Mouse (Mus musculus) ES-E14 (cell line): ENCODE results near the gene Fli1. TPM values are rescaled to one million over a fixed set of nuclear protein-coding genes. Genes with fewer than 3 reads are reported as not detected.

Experiments used
- DNase-seq: peaks from one replicate; pipeline ENCODE4 v3.0.0-alpha.2; 2013; ENCODE audit warnings: low read depth, low spot score
- H3K27ac ChIP-seq: 2 replicates; pipeline ENCODE4 v1.5.1; 2012; ENCODE audit warnings: low read depth, mild to moderate bottlenecking, low read length, moderate library complexity, mixed read lengths; ENCODE audit not compliant: poor library complexity, insufficient read depth, severe bottlenecking
- H3K36me3 ChIP-seq: 2 replicates; pipeline ENCODE4 v1.6.1; 2012; ENCODE audit warnings: mild to moderate bottlenecking, low read length, moderate library complexity, mixed read lengths; ENCODE audit not compliant: control insufficient read depth, poor library complexity, insufficient read depth, severe bottlenecking
- H3K4me1 ChIP-seq, 2 experiments: fragments of 150-350 bp in 1 of 2; sonication (generic) in 1 of 2; 2 replicates each; pipeline ENCODE4 v1.6.1; 2012; ENCODE audit warnings: low read length in 2 of 2, mild to moderate bottlenecking in 1 of 2, mixed read lengths in 1 of 2; ENCODE audit not compliant: control insufficient read depth in 2 of 2, insufficient read depth in 2 of 2, poor library complexity in 1 of 2
- H3K4me3 ChIP-seq, 2 experiments: fragments of 150-350 bp in 1 of 2; sonication (generic) in 1 of 2; 2 replicates each; pipeline ENCODE4 v1.5.1; 2012; ENCODE audit warnings: low read length in 2 of 2, low read depth in 1 of 2, mild to moderate bottlenecking in 1 of 2, mixed read lengths in 1 of 2; ENCODE audit not compliant: insufficient read depth in 1 of 2, poor library complexity in 1 of 2, severe bottlenecking in 1 of 2
- H3K9ac ChIP-seq: 2 replicates; pipeline ENCODE4 v1.6.1; 2012; ENCODE audit warnings: low read depth, mild to moderate bottlenecking, low read length, mixed read lengths; ENCODE audit not compliant: poor library complexity, insufficient read depth, severe bottlenecking
- H3K9me3 ChIP-seq: fragments of 150-350 bp; sonication (generic); 2 replicates; pipeline ENCODE4 v1.6.1; 2012; ENCODE audit warnings: low read depth, mild to moderate bottlenecking, low read length; ENCODE audit not compliant: control insufficient read depth, insufficient read depth
- CHD2 ChIP-seq: IDR thresholded peaks from 2 replicates; pipeline ENCODE4 v1.6.1; 2014; ENCODE audit warnings: mild to moderate bottlenecking, low read depth, low read length, inconsistent platforms
- HCFC1 ChIP-seq: IDR thresholded peaks from 2 replicates; pipeline ENCODE4 v1.6.1; 2012; ENCODE audit warnings: low read length, inconsistent platforms, borderline replicate concordance; ENCODE audit not compliant: insufficient read depth
- MAFK ChIP-seq: IDR thresholded peaks from 2 replicates; pipeline ENCODE4 v1.6.1; 2014; ENCODE audit warnings: mild to moderate bottlenecking, low read depth, low read length, inconsistent platforms; ENCODE audit not compliant: insufficient read depth
- ZC3H11A ChIP-seq: IDR thresholded peaks from 2 replicates; pipeline ENCODE4 v1.6.1; 2012; ENCODE audit warnings: low read depth, mild to moderate bottlenecking, inconsistent platforms, low read length, borderline replicate concordance
- ZNF384 ChIP-seq: IDR thresholded peaks from 2 replicates; pipeline ENCODE4 v1.6.1; 2012; ENCODE audit warnings: low read depth, low read length, inconsistent platforms
- in situ Hi-C, 2 experiments: fragments of 600-800 bp; cut with MboI; formaldehyde crosslinking; loops; one replicate each; pipeline ENCODE4 v1.15.1; 2025; ENCODE audit warnings: low sequenced_read_pairs in 2 of 2, inconsistent platforms in 1 of 2; ENCODE audit not compliant: unreplicated experiment in 2 of 2
- total RNA-seq: library from RNA; depleted of rRNA; stranded (reverse); fragments of 300-350 nt; gene quantifications from 2 replicates; pipeline ENCODE4 v1.2.3, GENCODE M21; 2012

Fli1 gene
- total RNA-seq, 1 experiment, result 0.40 TPM

GRCm38 (mm10) chr9:32525787-32526186 lies 16.9 kb downstream of the Fli1 start:
- no peaks in the 10 kb centered on the region for H3K4me1 ChIP-seq
- no peak for DNase-seq
- no peak overlapping the region for H3K4me3 ChIP-seq
- in situ Hi-C loops, result loop anchor here (25.0 kb wide), 2 partner anchors 613 to 1962 kb away; partner anchors contain the start of genes Barx2 (in 1 of the 2) and Kirrel3 (in 1 of the 2)
- H3K9me3 ChIP-seq, result no peaks in the 10 kb centered on the region
- H3K9ac ChIP-seq, result no peak overlapping the region
- TF ChIP-seq MAFK, result no peak
- no peaks in the 10 kb centered on the region for H3K36me3 ChIP-seq
- H3K27ac ChIP-seq, result no peak overlapping the region

- Histone ChIP-seq H3K4me1 (peaks cover 0 to 2% of the 10 kb centered on the region in 2 experiments; a peak in 1 of 4 replicates), H3K9ac (no peak overlapping the region), H3K27ac (no peak overlapping the region), H3K4me3 (no peak overlapping the region), H3K9me3 (no peaks in the 10 kb centered on the region), H3K36me3 (no peaks in the 10 kb centered on the region)
- in situ Hi-C loops, result no loop called here
- TF ChIP-seq ZNF384, result no peak
- no peak for TF ChIP-seq HCFC1
- TF ChIP-seq MAFK, result no peak
- TF ChIP-seq ZC3H11A, result no peak
- TF ChIP-seq CHD2, result no peak
- DNase-seq, result no peak
Observed at GRCm38 (mm10) chr9:32522536-32523245, 20.0 kb downstream of the Fli1 start.

- Histone ChIP-seq H3K9ac (no peak overlapping the region), H3K4me1 (peaks cover 0 to 2% of the 10 kb centered on the region in 2 experiments; a peak in 1 of 4 replicates), H3K4me3 (no peak overlapping the region), H3K9me3 (no peaks in the 10 kb centered on the region), H3K27ac (no peak overlapping the region), H3K36me3 (no peaks in the 10 kb centered on the region)
- no peak for DNase-seq
- in situ Hi-C loops, result no loop called here
- TF ChIP-seq CHD2, result no peak
- no peak for TF ChIP-seq ZC3H11A
- no peak for TF ChIP-seq ZNF384
- no peak for TF ChIP-seq HCFC1
- no peak for TF ChIP-seq MAFK
Observed at GRCm38 (mm10) chr9:32521331-32521730, 21.3 kb downstream of the Fli1 start.

GRCm38 (mm10) chr9:32520821-32521220 lies 21.8 kb downstream of the Fli1 start:
- in situ Hi-C loops, result no loop called here
- no peak overlapping the region for H3K4me3 ChIP-seq
- H3K9me3 ChIP-seq, result no peaks in the 10 kb centered on the region
- no peak overlapping the region for H3K27ac ChIP-seq
- H3K4me1 ChIP-seq, result peaks cover 0 to 2% of the 10 kb centered on the region in 2 experiments; a peak in 1 of 4 replicates
- TF ChIP-seq ZC3H11A (no peak), MAFK (no peak), HCFC1 (no peak), CHD2 (no peak), ZNF384 (no peak)
- no peak overlapping the region for H3K9ac ChIP-seq
- H3K36me3 ChIP-seq, result no peaks in the 10 kb centered on the region
- DNase-seq, result no peak
